Mouse (Mus musculus) E14TG2a.4 (cell line): ENCODE data around the gene Galnt3.

ENCODE experiments used
- CTCF ChIP-seq: conservative IDR thresholded peaks from 2 replicates; pipeline ENCODE4 v1.5.1; 2014; ENCODE audit warnings: low read length
- NANOG ChIP-seq: IDR thresholded peaks from 2 replicates; pipeline ENCODE4 v1.6.1; 2014; ENCODE audit warnings: borderline replicate concordance, low read length, mixed read lengths
- POU5F1 ChIP-seq: IDR thresholded peaks from 2 replicates; pipeline ENCODE4 v1.6.1; 2014; ENCODE audit warnings: low read length, borderline replicate concordance

DNA sequence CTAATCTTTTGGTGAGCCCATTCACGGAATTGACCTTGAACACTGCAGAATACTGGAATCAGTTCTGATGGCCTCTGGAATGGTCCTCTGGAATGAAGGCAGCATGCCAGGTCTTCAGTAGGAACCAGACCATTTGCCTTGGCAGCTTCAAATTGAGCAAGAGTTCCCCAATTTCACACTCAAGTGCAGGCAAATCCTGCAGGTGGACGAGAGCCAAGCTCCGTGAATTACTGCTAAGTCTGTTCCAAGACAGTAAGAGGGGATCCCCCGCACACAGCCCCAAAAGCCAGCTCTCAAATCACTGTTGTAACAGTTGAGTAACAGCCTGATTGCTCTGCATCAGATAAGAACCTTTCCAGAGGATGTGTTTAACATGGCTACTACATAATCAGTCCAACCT lies 42.9 kb downstream of the Galnt3 start:
- TF ChIP-seq CTCF (no peak), NANOG (no peak), POU5F1 (no peak)
